Mouse (Mus musculus): Measurements from ENCODE around the gene Gm20924. TPM values are rescaled to one million over a fixed set of nuclear protein-coding genes. Genes with fewer than 3 reads are reported as not detected.
"Not testable (repeated sequence)": the region's sequence is repeated elsewhere in the genome, so short reads cannot be mapped to it uniquely, and the experiment has no call there.

The Gm20924 gene
- total RNA-seq (2021) = not detected
- long read RNA-seq, experiment 1 = 0 reads
- long read RNA-seq, experiment 2 = 0 reads

DNA sequence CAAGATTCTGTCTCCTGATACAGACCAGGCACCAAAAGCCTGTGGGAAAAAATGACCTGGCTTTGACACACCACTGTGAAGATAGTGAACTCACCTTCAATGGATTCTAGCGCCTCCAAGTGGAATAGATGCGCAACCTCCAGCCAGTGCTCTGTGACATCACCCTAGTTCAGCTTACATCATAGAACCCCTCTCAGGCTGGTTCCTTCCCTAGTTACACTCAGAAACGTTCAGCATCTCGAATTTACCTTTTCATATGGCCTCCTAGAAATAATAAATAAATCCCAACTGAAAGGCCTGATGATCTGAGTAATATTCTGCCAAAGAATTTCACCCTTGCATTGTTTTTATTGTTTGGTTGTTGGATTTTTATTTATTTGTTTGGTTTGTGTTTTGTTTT, at the start of gene Gm20924:
Gene Gm20924, minus strand, starts transcription at position 101 of the 400 bp plus-strand sequence.
- not testable (repeated sequence) for DNase-seq (ENCODE audit: low spot score in 2 of 2)

Other genes with a start within 250 kb of the Gm20924 start
- not detected for gene Gm20736, start 170.2 kb upstream of the Gm20924 start, total RNA-seq (2021)